Mouse (Mus musculus): ENCODE measurements around the gene Zfp414. TPM values are rescaled to one million over a fixed set of nuclear protein-coding genes. Genes with fewer than 3 reads are reported as not detected.

The Zfp414 gene
- polyA plus RNA-seq, 1 experiment from 2014 or later: 32.7 TPM

DNA sequence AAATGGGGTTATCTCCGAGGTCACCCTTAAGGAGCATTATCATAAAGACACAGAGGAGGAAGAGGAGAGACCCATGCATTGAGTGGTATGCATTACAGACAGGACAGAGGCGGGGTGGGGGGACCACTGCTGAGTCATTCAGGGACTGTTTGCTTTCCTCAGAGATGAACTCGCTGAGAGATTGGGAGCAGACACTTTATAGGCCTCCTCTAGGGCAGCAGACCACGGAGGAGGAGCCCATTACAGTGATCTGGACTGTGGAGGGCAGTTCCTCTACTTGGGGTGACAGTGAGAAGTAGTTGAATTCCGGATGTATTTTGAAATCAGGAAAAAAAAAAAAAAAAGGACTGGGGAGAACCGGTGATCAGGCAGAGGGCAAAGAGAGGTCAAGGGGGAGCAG lies 10.9 kb downstream of the Zfp414 start:
- Histone ChIP-seq H3K9ac (ENCODE audit: low read length) (no peak overlapping the region), H3K27me3 (ENCODE audit: control insufficient read depth, insufficient read depth, low read length) (no peaks in the 10 kb centered on the region), H3K27ac (ENCODE audit: low read length) (no peak overlapping the region), H3K36me3 (ENCODE audit: control insufficient read depth, insufficient read depth, low read length) (0 out of 2 replicates have a peak, but pooled peaks cover 3% of the 10 kb centered on the region), H3K4me3 (replicated peaks; ENCODE audit: low read length) (no peak overlapping the region), H3K4me1 (ENCODE audit: control insufficient read depth, insufficient read depth, low read length) (no peaks in the 10 kb centered on the region), H3K4me2 (ENCODE audit: low read depth, low read length) (no peak overlapping the region), H3K9me3 (replicated peaks; ENCODE audit: control insufficient read depth, low read length) (no peaks in the 10 kb centered on the region)
- no peak for ATAC-seq (ENCODE audit: insufficient read depth, low FRiP score)
- 47% methylated on average over 6 of the region's 6 CpGs for WGBS

- Histone ChIP-seq H3K27ac (ENCODE audit: low read length) (no peak overlapping the region), H3K9me3 (replicated peaks; ENCODE audit: control insufficient read depth, low read length) (no peaks in the 10 kb centered on the region), H3K4me3 (replicated peaks; ENCODE audit: low read length) (no peak overlapping the region), H3K36me3 (ENCODE audit: control insufficient read depth, insufficient read depth, low read length) (peaks cover 21% of the 10 kb centered on the region), H3K9ac (ENCODE audit: low read length) (no peak overlapping the region), H3K27me3 (ENCODE audit: control insufficient read depth, insufficient read depth, low read length) (no peaks in the 10 kb centered on the region), H3K4me1 (ENCODE audit: control insufficient read depth, insufficient read depth, low read length) (no peaks in the 10 kb centered on the region), H3K4me2 (ENCODE audit: low read depth, low read length) (no peak overlapping the region)
- no peak for ATAC-seq (ENCODE audit: insufficient read depth, low FRiP score)
- WGBS: 95% methylated on average over 4 of the region's 4 CpGs
Observed at GRCm38 (mm10) chr17:33644068-33644467, 15.2 kb downstream of the Zfp414 start.

GRCm38 (mm10) chr17:33645073-33645472 lies 16.2 kb downstream of the Zfp414 start:
- ATAC-seq (ENCODE audit: insufficient read depth, low FRiP score): no peak
- WGBS: 95% methylated on average over 8 of the region's 8 CpGs
- Histone ChIP-seq H3K36me3 (ENCODE audit: control insufficient read depth, insufficient read depth, low read length) (peaks cover 31% of the 10 kb centered on the region), H3K4me3 (replicated peaks; ENCODE audit: low read length) (no peak overlapping the region), H3K4me1 (ENCODE audit: control insufficient read depth, insufficient read depth, low read length) (no peaks in the 10 kb centered on the region), H3K9me3 (replicated peaks; ENCODE audit: control insufficient read depth, low read length) (no peaks in the 10 kb centered on the region), H3K27me3 (ENCODE audit: control insufficient read depth, insufficient read depth, low read length) (no peaks in the 10 kb centered on the region), H3K9ac (ENCODE audit: low read length) (no peak overlapping the region), H3K4me2 (ENCODE audit: low read depth, low read length) (no peak overlapping the region), H3K27ac (ENCODE audit: low read length) (no peak overlapping the region)

DNA sequence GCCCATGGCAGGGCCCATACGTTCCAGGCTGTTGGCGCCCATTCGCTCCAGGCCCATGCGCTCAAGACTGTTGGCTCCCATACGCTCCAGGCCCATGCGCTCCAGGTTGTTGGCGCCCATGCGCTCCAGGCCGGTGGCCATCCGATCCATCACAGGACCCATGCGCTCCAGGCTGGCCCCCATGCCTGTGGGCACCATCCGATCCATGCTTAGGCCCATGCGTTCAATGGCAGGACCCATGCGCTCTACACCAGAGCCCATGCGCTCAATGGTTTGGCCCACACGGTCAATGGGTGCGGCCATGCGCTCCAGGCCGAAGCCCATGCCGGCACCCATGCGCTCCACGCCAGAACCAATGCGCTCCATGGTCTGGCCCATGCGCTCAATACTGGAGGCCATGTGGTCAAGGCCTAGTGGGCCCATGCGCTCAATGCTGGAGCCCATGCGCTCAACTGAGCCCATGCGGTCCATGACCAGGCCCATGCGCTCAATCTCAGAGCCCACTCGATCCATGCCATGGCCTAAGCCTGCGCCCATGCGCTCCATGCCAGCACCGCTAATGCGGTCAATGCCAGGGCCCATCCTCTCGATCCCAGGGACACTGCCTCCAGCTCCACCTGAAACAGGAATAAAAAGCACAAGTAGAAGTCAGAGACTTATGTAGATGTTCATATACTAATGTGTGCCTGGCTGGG lies 21.0 kb downstream of the Zfp414 start:
- H3K4me1 ChIP-seq (ENCODE audit: control insufficient read depth, insufficient read depth, low read length): no peaks in the 10 kb centered on the region
- no peaks in the 10 kb centered on the region for H3K27me3 ChIP-seq (ENCODE audit: control insufficient read depth, insufficient read depth, low read length)
- 97% methylated on average over 34 of the region's 34 CpGs for WGBS
- peak; percentile 29; the same call in 1 of the 2 replicates for ATAC-seq (ENCODE audit: insufficient read depth, low FRiP score)
- no peak overlapping the region for H3K4me2 ChIP-seq (ENCODE audit: low read depth, low read length)
- H3K9ac ChIP-seq (ENCODE audit: low read length): no peak overlapping the region
- H3K27ac ChIP-seq (ENCODE audit: low read length): no peak overlapping the region
- no peak overlapping the region for H3K4me3 ChIP-seq (replicated peaks; ENCODE audit: low read length)
- peaks cover 45% of the 10 kb centered on the region for H3K36me3 ChIP-seq (ENCODE audit: control insufficient read depth, insufficient read depth, low read length)
- no peaks in the 10 kb centered on the region for H3K9me3 ChIP-seq (replicated peaks; ENCODE audit: control insufficient read depth, low read length)

DNA sequence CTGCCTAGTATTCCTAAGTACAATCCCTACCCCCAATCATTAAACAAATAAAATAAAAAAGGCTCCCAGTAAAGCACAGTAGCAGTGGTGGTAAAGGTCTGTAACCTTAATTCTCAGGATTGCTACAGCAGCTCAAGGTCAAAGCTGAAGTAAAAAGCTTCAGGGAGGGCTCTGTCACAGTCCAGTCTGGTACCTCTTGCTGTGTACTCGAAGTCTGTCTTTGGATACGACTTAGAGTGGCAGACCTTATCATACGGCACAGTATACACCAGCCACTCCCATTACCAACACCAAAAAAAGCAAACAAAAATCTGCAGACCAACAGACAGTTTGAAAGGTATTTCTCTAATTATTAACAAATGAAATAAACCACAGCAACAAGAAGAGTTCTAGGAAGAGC lies 37.9 kb downstream of the Zfp414 start:
- WGBS: 65% methylated on average over 3 of the region's 3 CpGs
- peaks cover 13% of the 10 kb centered on the region for H3K36me3 ChIP-seq (ENCODE audit: control insufficient read depth, insufficient read depth, low read length)
- H3K4me1 ChIP-seq (ENCODE audit: control insufficient read depth, insufficient read depth, low read length): peaks cover 6% of the 10 kb centered on the region; the same call in 1 of the 2 replicates
- H3K4me2 ChIP-seq (ENCODE audit: low read depth, low read length): no peak overlapping the region
- no peak overlapping the region for H3K9ac ChIP-seq (ENCODE audit: low read length)
- H3K27ac ChIP-seq (ENCODE audit: low read length): no peak overlapping the region; the same call in 1 of the 2 replicates
- H3K27me3 ChIP-seq (ENCODE audit: control insufficient read depth, insufficient read depth, low read length): no peaks in the 10 kb centered on the region
- no peak for ATAC-seq (ENCODE audit: insufficient read depth, low FRiP score)
- no peaks in the 10 kb centered on the region for H3K9me3 ChIP-seq (replicated peaks; ENCODE audit: control insufficient read depth, low read length)
- no peak overlapping the region for H3K4me3 ChIP-seq (replicated peaks; ENCODE audit: low read length)

GRCm38 (mm10) chr17:33669681-33670080 lies 40.8 kb downstream of the Zfp414 start:
- no peak overlapping the region for H3K4me2 ChIP-seq (ENCODE audit: low read depth, low read length)
- no peak overlapping the region for H3K4me3 ChIP-seq (replicated peaks; ENCODE audit: low read length)
- H3K4me1 ChIP-seq (ENCODE audit: control insufficient read depth, insufficient read depth, low read length): peaks cover 14% of the 10 kb centered on the region
- peaks cover 3% of the 10 kb centered on the region; the same call in 1 of the 2 replicates for H3K36me3 ChIP-seq (ENCODE audit: control insufficient read depth, insufficient read depth, low read length)
- 89% methylated on average over 3 of the region's 3 CpGs for WGBS
- no peak overlapping the region for H3K27ac ChIP-seq (ENCODE audit: low read length)
- H3K9me3 ChIP-seq (replicated peaks; ENCODE audit: control insufficient read depth, low read length): no peaks in the 10 kb centered on the region
- no peak overlapping the region for H3K9ac ChIP-seq (ENCODE audit: low read length)
- no peaks in the 10 kb centered on the region for H3K27me3 ChIP-seq (ENCODE audit: control insufficient read depth, insufficient read depth, low read length)
- ATAC-seq (ENCODE audit: insufficient read depth, low FRiP score): no peak

GRCm38 (mm10) chr17:33673837-33674236 lies 44.9 kb downstream of the Zfp414 start:
- Histone ChIP-seq H3K36me3 (ENCODE audit: control insufficient read depth, insufficient read depth, low read length) (peaks cover 12% of the 10 kb centered on the region; the same call in 1 of the 2 replicates), H3K27ac (ENCODE audit: low read length) (no peak overlapping the region), H3K4me1 (ENCODE audit: control insufficient read depth, insufficient read depth, low read length) (peaks cover 17% of the 10 kb centered on the region), H3K9ac (ENCODE audit: low read length) (no peak overlapping the region), H3K4me3 (replicated peaks; ENCODE audit: low read length) (no peak overlapping the region), H3K4me2 (ENCODE audit: low read depth, low read length) (peak overlapping the region; percentile 10; the same call in 1 of the 2 replicates), H3K27me3 (ENCODE audit: control insufficient read depth, insufficient read depth, low read length) (no peaks in the 10 kb centered on the region), H3K9me3 (replicated peaks; ENCODE audit: control insufficient read depth, low read length) (no peaks in the 10 kb centered on the region)
- WGBS: 69% methylated on average over 1 of the region's 1 CpGs
- ATAC-seq (ENCODE audit: insufficient read depth, low FRiP score): peak; percentile 60; the same call in 1 of the 2 replicates

- H3K4me2 ChIP-seq (ENCODE audit: low read depth, low read length): no peak overlapping the region
- H3K9me3 ChIP-seq (replicated peaks; ENCODE audit: control insufficient read depth, low read length): no peaks in the 10 kb centered on the region
- no peak overlapping the region for H3K27ac ChIP-seq (ENCODE audit: low read length)
- no peaks in the 10 kb centered on the region for H3K27me3 ChIP-seq (ENCODE audit: control insufficient read depth, insufficient read depth, low read length)
- no peak overlapping the region for H3K9ac ChIP-seq (ENCODE audit: low read length)
- H3K4me3 ChIP-seq (replicated peaks; ENCODE audit: low read length): no peak overlapping the region
- H3K4me1 ChIP-seq (ENCODE audit: control insufficient read depth, insufficient read depth, low read length): peaks cover 17% of the 10 kb centered on the region
- peaks cover 12% of the 10 kb centered on the region; the same call in 1 of the 2 replicates for H3K36me3 ChIP-seq (ENCODE audit: control insufficient read depth, insufficient read depth, low read length)
- no peak for ATAC-seq (ENCODE audit: insufficient read depth, low FRiP score)
Observed at GRCm38 (mm10) chr17:33675452-33675851, 46.6 kb downstream of the Zfp414 start.

DNA sequence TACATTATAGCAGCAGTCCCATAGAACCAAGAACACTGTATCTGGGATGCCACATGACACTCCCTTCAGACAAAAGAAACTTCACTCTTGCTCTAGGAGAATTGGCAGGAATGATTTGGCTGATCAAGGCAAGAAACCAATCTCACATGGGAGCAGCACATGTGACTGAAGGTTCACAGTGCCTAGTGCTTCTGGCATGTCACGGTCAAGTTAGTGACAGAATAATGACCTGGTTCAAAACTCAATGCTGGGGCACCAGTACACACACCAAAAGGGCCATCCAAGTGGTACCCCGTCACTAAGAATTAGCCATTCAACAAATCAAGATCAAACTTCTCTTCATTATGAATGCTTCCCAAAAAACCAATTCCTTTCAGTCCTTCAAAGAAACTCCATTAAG lies 47.2 kb downstream of the Zfp414 start:
- Histone ChIP-seq H3K9ac (ENCODE audit: low read length) (no peak overlapping the region), H3K36me3 (ENCODE audit: control insufficient read depth, insufficient read depth, low read length) (peaks cover 12% of the 10 kb centered on the region; the same call in 1 of the 2 replicates), H3K27ac (ENCODE audit: low read length) (no peak overlapping the region), H3K4me2 (ENCODE audit: low read depth, low read length) (no peak overlapping the region), H3K4me3 (replicated peaks; ENCODE audit: low read length) (no peak overlapping the region), H3K4me1 (ENCODE audit: control insufficient read depth, insufficient read depth, low read length) (peaks cover 13% of the 10 kb centered on the region), H3K9me3 (replicated peaks; ENCODE audit: control insufficient read depth, low read length) (no peaks in the 10 kb centered on the region), H3K27me3 (ENCODE audit: control insufficient read depth, insufficient read depth, low read length) (no peaks in the 10 kb centered on the region)
- WGBS: 89% methylated on average over 2 of the region's 2 CpGs
- ATAC-seq (ENCODE audit: insufficient read depth, low FRiP score): no peak

All from stomach, embryonic 16.5 days (tissue).